Mouse (Mus musculus) liver, postnatal 0 days (tissue): ENCODE results near the gene Ttc23.

Experiments
- CTCF ChIP-seq: sonication (generic); IDR thresholded peaks from 2 replicates; pipeline ENCODE4 v1.5.1; 2016; ENCODE audit warnings: antibody characterized with exemption, low read depth
- EP300 ChIP-seq: IDR thresholded peaks from 2 replicates; pipeline ENCODE4 v1.6.1; 2016; ENCODE audit warnings: antibody characterized with exemption, low read depth, mild to moderate bottlenecking

GRCm38 (mm10) chr7:67598050-67598449 is 49.2 kb upstream of the Ttc23 start:
- TF ChIP-seq EP300 (no peak), CTCF (no peak)
